Mouse (Mus musculus) erythroblast, embryonic 14.5 days (primary cell): ENCODE data around the gene Gm3591. TPM values are rescaled to one million over a fixed set of nuclear protein-coding genes. Genes with fewer than 3 reads are reported as not detected.
"Not testable (repeated sequence)": the region's sequence is repeated elsewhere in the genome, so short reads cannot be mapped to it uniquely, and the experiment has no call there.

Experiments
- H3K27me3 ChIP-seq: 2 replicates; pipeline ENCODE4 v1.6.1; 2012; ENCODE audit warnings: inconsistent platforms; ENCODE audit not compliant: control insufficient read depth
- H3K36me3 ChIP-seq: 2 replicates; pipeline ENCODE4 v1.6.1; 2012; ENCODE audit warnings: mild to moderate bottlenecking, inconsistent platforms; ENCODE audit not compliant: control insufficient read depth
- H3K4me1 ChIP-seq: 2 replicates; pipeline ENCODE4 v1.6.1; 2012; ENCODE audit warnings: inconsistent platforms; ENCODE audit not compliant: control insufficient read depth
- H3K4me3 ChIP-seq: replicated peaks from 2 replicates; pipeline ENCODE3; 2012; ENCODE audit warnings: moderate library complexity, mild to moderate bottlenecking, inconsistent platforms
- H3K9me3 ChIP-seq: 2 replicates; pipeline ENCODE4 v1.6.1; 2012; ENCODE audit warnings: low read length, inconsistent platforms, mixed read lengths; ENCODE audit not compliant: control insufficient read depth
- polyA plus RNA-seq: library from polyadenylated mRNA; stranded (reverse); fragments of >175 nt; gene quantifications from 2 replicates; pipeline ENCODE4 v1.2.3, GENCODE M21; 2012

Gm3591 gene
- polyA plus RNA-seq, result not detected in 2 replicates

DNA sequence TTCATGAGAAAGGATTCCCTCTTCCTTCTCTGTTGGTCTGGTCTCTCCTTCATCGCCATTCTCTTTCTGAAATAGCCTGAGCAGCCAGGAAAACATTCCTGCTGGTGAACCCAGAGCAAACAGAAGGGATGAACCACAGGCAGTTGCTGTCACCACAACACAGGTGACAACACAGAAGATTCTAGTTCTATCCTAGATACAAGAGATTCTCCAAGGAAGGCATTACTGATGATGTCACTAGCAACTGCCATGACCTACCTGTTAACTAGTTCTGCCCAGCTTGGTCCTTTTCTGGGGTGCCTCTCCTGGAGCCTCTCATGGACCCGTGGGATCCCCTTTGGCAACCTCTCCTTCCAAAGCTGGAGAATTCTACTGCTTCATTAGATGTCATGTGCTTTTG lies at the start of gene Gm3591:
Gene Gm3591, minus strand, starts transcription at position 101 of the 400 bp plus-strand sequence.
- H3K9me3 ChIP-seq, H3K36me3 ChIP-seq, H3K4me1 ChIP-seq, H3K4me3 ChIP-seq, H3K27me3 ChIP-seq: not testable (repeated sequence)

- not testable (repeated sequence) for H3K27me3 ChIP-seq, H3K4me1 ChIP-seq, H3K4me3 ChIP-seq, H3K36me3 ChIP-seq, H3K9me3 ChIP-seq
These were observed 32.2 kb upstream of the Gm3591 start, which contains the start of gene Gm3594 for GRCm38 (mm10) chr14:6444511-6444910. Gm3594 (minus strand) TSS chr14:6444611.

- not testable (repeated sequence) for H3K9me3 ChIP-seq, H3K4me3 ChIP-seq, H3K4me1 ChIP-seq, H3K27me3 ChIP-seq, H3K36me3 ChIP-seq
These were observed 28.5 kb upstream of the Gm3591 start for GRCm38 (mm10) chr14:6440774-6441173.

GRCm38 (mm10) chr14:6440206-6440605 lies 27.9 kb upstream of the Gm3591 start:
- not testable (repeated sequence) for H3K27me3 ChIP-seq, H3K36me3 ChIP-seq, H3K4me1 ChIP-seq, H3K9me3 ChIP-seq, H3K4me3 ChIP-seq

- not testable (repeated sequence) for H3K36me3 ChIP-seq, H3K4me1 ChIP-seq, H3K27me3 ChIP-seq, H3K9me3 ChIP-seq, H3K4me3 ChIP-seq
These were observed 14.5 kb upstream of the Gm3591 start for GRCm38 (mm10) chr14:6426766-6427165.

GRCm38 (mm10) chr14:6426353-6426752 lies 14.1 kb upstream of the Gm3591 start:
- not testable (repeated sequence) for H3K36me3 ChIP-seq, H3K4me3 ChIP-seq, H3K27me3 ChIP-seq, H3K9me3 ChIP-seq, H3K4me1 ChIP-seq

DNA sequence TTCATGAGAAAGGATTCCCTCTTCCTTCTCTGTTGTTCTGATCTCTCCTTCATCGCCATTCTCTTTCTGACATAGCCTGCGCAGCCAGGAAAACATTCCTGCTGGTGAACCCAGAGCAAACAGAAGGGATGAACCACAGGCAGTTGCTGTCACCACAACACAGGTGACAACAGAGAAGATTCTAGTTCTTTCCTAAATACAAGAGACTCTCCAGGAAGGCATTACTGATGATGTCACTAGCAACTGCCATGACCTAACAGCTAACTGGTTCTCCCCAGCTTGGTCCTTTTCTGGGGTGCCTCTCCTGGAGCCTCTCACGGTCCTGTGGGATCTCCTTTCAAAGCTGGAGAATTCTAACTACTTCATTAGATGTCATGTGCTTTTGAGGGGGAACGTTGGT lies 22.1 kb downstream of the Gm3591 start, which contains the start of gene Gm16440:
Gene Gm16440, minus strand, starts transcription at position 101 of the 400 bp plus-strand sequence.
- not testable (repeated sequence) for H3K4me3 ChIP-seq, H3K4me1 ChIP-seq, H3K9me3 ChIP-seq, H3K27me3 ChIP-seq, H3K36me3 ChIP-seq

Other genes with a start within 250 kb of the Gm3591 start
- not detected in 2 replicates for gene Gm21560, start 193.2 kb downstream of the Gm3591 start, polyA plus RNA-seq
- not detected in 2 replicates for gene Gm3411, start 125.2 kb downstream of the Gm3591 start, polyA plus RNA-seq
- gene Gm21103, start 107.6 kb downstream of the Gm3591 start, polyA plus RNA-seq, result not detected in 2 replicates
- gene Gm3618, start 68.8 kb downstream of the Gm3591 start, polyA plus RNA-seq, result not detected in 2 replicates
- gene Gm16440, start 22.2 kb downstream of the Gm3591 start, polyA plus RNA-seq, result not detected in 2 replicates
- gene Gm3594, start 32.1 kb upstream of the Gm3591 start, polyA plus RNA-seq, result not detected in 2 replicates
- gene Gm8356, start 124.8 kb upstream of the Gm3591 start, polyA plus RNA-seq, result not detected in 2 replicates
- not detected in 2 replicates for gene Gm3629, start 178.1 kb upstream of the Gm3591 start, polyA plus RNA-seq
- not detected in 2 replicates for gene Gm3460, start 209.9 kb upstream of the Gm3591 start, polyA plus RNA-seq